Mouse (Mus musculus): ENCODE data around the gene Nr2e1.

The Nr2e1 gene

DNA sequence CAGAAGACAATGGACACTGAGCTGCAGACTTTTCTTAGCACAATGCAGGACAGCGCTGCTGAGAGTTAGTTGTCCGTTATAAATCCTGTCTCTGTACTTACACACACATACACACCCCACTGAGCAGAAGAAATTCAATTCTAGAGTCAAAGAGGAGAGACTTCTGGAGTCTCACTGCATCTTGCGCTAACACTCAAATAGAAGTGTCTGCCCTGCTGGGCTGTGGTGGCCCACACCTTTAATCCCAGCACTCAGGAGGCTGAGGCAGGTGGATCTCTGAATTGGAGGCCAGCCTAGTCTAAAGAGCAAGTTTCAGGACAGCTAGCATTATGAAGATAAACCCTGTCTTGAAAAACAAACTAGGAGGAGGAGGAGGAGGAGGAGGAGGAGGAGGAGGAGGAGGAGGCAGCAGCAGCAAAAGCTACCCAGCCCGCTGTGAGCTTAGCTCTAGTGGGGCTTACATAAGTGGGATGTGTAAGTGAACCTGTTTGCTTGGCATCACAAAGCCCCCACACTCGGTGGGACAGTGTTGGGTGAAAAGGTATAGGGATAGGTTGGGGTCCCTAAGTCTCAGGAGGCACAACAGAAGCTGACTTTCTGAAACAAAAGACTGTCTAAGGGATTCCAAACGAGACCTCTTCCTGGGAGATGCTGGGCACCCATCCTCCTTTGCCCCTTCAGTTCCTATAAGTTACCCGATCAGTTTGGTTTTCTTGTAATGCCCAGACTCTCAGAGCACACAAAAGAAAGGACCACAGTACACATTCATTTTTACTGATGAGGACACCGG is 4.7 kb upstream of the Nr2e1 start:
- no peak for DNase-seq

DNA sequence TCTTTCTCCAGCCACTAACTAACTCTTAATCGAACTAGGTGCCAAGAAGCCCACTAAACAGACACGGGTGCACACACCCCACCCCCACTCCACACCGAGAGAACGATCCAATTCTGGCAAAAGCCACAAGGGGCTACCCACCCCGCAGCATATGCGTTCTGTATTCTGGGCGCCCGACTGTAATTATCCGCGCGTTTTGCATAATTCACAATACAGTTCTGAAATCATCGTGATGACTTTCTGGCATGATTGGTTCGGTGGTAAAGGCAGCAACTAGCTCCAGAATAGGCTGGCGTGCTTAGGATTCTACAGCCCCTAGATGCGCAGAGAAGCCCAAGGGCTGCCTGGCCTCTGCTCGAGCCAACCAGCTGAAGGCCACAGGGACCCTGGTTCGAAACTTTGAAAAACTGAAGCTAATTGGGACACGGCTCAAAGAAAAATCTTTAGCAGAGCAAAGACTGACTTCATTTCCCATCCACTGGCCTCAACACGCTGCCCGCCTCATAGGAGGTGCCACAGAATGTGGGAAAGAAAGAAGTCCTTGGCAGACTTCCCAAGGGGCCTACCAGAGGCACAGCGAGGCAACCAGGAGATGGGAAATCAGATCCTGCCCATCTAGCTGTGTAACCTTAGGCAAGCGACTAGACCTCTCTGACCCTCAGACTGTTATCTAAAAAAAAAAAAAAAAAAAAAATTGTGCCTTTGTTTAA is 2.3 kb upstream of the Nr2e1 start:
- no peak for DNase-seq

DNA sequence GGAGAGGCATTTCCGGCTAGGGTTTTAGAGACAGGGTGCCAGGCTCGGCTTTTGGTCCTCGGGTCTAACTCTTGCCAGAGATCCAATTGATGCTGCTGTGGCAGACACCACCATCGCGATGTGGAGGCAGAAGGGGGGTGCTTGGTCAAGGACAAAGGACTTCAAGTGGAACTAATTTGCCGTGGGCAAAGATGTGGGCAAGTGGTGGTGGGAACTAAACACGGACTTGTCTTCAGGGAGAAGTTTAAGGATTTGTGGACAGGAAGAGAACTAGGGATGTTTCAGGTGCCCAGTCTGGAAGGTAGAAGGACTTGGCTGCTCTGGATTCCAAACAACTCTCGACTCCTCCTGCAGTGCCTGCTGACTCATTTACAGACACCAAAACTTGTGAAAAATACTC is 1.7 kb upstream of the Nr2e1 start:
- DNase-seq: no peak

DNA sequence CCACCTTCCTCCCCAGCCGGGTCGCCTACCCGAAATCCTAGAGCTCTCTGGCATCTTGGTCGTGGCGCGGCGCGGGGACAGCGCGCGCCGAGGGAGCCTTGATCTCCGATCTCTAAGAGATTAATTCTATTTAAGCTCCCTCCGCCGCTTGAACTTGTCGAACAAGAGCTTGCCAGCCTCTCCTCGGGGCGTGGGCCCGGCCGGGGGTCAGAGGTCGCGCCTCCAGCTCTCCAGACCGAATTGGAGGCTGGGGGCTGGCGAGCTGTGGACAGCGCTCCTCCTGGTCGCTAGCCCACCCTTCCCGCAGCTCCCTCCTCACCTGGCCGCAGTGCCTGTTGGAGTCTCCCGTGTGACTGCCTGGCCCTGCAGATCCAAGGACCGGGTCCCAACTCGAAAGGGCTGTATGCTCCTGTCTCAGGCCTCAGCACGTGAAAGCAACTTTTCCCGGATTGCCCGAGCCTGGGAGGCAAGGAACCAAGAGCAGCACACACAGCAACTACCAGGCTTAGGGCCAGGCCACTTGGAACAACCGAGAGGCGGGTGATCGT is 1.1 kb upstream of the Nr2e1 start:
- DNase-seq: no peak

DNA sequence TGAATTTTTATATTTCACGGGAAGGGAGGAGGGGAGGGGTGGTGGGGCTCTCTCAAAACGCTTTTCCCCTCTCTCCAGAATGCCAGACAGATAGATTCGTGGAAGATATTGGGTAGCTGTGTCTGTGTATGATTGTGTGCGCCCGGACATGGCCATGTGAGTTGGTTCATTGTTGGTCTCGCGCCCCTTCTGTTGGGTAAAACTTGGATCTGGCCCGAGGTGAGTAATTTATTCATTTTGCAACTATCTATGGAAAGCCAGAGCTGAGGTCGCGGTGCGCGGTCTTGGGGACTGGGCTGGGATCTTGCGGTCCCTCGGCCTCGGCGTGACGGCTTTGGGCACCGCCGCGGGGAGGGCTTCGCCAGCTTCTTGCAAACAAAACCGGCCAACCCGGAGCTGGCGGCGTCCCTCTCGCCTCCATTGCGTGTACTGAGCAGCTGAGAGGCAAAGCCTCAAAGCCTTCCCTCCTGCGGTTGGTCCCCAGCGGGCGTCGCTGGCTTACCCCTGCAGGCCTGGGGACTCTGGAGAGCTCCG is 537 bp upstream of the Nr2e1 start:
- DNase-seq: no peak

DNA sequence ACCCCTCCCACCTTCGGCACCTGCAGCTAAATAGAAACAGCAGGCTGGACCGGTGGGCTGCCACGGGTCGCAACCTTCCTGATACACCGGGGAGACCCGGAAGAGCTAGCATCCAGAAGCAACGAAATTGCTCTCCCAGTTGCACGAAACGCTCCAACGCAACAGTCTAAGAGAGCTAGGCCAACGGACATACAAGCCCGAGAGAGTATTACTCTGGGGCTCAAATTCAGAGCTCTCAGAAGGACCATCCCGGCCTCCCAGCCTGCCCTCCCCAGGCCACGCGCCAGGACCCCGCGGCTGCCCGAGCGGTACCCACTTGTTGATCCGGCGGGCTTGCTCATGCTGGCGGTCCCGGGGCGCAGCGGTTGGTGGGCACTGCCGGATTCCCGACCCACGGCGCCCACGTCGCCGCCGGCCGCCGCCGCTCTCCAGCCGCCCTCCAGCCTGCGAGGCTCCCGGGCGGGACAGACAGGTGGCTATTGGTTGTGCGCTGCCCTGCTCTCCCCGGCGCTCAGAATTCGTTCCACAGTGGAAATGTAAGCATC is 794 bp downstream of the Nr2e1 start:
- no peak for DNase-seq

DNA sequence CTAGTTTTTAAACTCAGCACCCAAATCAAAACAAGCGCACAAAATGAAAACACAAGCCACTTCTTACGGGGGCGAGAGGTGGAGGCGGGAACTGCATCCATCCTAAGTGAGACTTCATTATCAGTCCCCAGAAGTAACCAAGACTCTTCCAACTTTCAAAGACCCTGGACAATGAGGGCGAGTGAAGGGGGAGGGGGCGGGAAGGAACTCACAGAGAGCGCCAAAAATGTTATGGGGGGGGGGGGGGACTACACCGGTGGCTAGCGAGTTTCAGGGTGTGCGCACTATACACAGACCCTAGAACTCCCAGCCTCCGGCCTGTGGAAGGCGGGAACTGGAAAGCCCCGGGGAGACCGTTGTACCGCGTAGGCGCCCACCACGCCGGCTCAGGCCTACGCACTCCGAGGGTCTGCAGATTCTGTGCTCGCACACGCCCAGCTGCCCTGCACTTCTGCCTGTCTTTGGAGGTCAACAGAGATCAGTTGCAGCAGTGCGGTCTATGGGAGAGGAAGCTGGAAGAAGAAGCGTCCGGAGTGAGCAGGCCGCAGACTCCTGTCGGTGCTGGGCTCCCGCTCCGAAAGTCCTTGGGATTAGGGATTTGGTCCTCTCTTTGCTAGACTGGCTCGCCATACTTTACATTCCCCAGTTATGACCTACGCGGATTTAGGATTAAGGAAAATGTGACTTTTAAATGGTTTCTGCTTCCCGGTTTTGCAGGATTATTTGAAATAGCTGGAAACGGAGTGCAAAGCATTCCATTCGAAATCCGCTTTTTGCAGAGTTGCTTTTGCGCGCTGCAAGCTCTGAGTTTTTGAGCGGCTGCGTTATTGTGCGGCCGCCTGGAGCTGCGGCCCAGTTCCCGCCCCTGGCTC is 1.5 kb downstream of the Nr2e1 start:
- no peak for DNase-seq

DNA sequence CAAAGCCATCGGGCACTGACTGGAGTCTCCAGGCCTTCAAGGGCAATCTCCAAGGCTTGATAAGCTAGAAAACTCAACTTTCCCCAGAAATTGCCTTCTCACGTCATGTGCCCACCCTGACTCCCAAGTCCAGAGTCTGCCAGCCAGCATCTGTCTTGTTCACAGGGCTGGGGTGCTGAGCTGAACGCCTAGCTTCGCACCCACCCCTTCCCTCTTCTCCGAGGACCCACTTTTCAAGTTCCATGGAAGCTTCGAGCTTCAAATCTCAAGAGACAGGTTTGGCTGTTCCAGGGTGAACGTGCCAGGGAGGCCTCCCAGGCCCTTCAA is 2.5 kb downstream of the Nr2e1 start:
- DNase-seq: no peak

DNA sequence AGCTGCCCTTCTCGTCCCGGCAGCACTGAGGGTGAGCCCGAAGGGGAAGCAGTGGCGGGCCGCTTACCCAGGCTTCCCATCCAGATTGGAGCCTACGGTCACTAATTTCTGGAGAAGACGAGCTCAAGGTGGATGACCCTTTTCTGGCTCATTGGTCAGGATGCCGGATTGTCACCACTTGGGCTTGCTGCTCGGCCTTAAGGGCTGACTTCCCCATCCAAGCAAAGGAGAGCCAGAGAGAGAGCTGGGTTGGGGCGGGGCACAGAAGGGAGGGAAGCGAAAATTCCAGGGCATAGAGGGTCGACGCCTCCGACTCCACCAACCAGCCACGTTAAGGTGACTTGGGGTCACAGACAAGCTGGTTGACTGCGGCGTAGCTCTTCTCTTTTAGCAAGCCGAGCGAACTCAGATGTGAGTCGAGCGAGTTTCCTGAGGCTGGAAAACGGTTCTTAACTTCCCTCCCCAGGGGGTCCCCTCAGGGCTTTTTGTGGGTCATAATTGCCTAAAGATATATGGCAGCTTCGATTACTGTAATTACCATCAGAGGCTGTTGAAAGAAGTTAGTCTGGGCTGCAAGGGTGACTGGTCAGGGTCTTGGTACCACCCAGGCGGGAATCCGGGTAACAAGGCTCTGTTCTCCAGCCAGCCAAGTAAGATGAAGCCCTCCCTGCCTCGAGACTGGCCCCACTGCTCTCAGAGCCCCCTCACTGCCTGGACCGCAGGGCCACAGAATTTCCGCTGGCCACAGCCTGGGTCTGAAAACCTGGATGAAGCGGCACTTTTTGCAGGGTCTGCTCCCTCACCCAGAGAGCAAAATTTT is 3.1 kb downstream of the Nr2e1 start:
- DNase-seq: no peak

DNA sequence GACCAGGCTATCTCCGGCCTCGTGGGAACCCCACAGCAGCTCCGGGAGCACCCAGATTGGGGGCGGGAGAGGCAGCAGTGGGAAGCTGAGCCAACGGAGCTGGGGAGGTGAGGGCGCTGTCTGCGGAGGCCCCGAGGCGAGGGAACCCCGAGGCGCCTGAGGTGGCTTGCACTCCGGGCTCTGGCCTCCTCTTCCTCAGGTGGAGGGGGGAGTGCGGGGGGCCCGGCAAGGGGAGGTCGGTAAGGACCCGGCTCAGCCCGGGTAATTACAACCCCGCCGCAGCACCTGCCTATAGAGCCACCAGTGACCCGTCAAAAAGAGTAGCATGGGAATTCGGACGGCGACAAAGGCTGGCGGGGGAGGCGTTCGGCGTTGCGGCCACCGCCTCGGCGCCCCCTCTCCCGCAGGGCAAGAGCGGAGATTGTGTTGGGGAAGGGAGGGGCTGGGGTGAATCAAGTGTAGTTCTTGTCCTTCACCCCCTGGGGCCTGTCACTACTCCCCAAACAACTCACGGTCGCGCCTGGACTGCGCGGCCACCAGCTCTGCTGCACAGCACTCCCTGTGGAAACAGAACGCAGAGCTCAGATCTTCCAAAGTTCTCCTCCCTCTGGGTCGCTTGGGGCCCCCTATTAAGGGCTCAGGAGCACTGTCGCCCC is 3.8 kb downstream of the Nr2e1 start:
- no peak for DNase-seq

DNA sequence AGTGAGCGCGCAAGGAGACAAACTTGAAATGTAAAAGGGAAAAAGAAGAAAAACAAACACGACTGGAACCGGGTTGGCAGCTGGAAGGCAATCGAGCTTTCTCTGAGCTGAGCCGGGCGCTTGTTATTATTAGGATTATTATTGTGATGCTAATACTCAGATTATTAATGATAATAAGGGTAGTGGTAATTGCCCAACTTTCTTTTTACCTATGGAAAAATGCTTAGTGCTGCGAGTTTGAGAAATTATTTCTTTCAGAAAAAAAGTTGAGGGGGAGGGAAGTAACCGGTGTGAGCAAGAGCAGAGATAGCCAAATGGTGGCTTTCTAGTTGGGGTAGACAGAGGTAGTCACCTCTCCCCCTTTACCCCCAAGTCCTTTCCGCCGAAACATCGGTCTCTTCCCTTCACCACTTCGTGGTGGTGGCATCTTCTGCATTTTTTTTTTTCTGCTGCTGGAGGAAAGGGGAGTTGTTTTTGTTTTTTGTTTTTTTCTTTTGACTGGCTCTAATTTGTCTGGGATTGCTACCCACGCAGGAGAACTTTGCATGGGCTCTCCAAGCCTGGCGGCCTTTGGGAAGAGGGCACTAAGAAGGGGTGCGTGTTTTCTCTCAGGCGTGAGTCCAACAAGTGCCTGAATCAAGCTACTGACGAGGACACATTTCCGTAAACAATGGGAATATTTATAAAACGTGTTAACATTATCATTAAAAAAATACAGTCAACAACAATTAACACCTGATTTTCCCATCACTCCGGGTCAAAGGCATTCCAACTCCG is 4.5 kb downstream of the Nr2e1 start:
- no peak for DNase-seq

DNA sequence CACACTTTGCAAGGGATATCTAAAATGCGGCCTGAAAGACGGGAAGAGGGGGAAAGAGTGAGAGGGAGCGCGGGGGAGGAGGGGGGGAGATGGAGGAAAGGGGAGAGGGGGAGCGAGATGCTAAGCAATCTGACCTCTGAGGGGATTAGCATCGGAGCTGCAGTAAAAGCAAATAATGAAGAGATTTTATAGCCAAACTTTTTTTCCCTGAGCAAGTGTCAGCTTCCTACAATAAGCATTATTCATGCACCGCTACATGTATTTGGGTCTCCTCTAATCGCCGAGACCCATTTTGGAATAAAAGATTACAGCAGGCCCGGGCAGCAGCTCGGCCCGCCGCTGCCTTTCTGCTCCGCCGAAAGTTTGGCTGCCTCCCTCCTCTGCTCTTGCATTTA is 5.2 kb downstream of the Nr2e1 start:
- DNase-seq: no peak

DNA sequence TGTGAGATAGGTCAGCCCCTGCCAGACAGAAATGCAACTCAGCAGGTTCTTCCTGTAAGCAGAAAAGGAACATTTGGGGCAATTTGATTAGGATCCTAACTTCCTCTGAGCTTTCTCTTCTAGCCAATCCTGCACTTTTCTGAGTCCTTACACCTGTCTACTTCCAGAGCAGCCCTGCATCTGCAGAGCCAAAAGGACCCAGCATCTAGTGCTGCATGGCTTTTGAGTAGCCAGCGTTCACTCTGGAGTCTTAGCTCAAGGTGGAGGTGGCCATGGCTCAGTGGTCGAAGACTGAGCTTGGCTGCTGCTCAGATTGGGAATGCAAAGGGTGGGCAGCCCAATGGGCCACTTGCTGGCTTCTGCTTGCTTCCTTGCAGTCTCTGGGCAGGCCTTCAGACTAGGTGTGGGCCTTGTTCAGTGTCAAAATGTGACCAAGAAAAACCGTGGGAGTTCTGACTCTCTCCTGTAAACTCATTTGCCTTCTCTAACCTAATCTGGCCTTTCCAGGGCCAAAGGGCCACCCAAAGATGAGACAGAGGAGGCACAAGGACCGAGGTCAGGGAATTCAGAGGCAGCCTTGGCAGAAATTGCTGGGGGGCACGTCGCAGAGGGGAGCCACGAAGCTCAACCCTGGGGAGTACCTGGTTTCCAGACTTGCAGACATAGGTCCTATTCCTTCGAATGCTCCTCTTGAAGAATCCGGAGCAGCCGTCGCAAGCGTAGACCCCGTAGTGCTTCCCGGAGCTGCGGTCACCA is 5.7 kb downstream of the Nr2e1 start:
- no peak for DNase-seq

DNA sequence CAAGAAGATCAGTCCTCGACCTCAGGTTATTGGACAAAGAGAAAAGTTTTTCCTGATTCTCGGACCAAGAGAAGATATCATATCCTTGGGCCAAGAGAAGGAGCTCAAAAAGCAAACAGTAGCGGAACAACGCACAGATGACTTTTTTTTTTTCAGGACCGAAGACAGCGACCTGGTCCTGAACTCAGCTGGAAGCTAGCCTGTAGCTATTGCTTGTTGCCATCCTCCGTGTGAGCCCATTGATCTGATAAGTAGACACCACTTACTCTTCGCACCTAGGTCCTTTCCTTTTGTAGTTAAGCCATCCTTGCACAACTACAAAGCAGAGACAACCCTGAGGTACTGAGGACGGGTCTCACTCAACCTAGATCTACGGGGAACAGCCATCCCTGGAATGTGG is 8.8 kb downstream of the Nr2e1 start:
- no peak for DNase-seq

DNA sequence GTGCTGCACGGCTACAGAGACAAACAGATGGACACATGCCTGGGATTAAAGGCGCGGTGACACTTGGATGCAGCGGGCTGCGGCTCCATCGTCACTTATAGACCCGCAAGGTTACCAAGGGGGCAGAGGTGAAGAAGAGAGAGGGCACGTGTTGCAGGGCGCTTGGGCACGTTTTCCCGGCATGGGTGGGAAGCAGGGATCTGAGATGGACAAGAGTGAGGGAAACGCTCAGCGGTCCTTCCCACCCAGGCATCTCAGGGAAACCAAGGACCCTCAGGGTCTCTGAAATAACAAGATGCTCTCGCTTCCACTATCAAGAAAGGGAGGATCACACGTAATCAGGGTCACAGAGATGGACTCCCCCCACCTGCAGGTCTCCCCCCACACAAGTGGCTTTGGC is 10.5 kb downstream of the Nr2e1 start:
- no peak for DNase-seq

DNA sequence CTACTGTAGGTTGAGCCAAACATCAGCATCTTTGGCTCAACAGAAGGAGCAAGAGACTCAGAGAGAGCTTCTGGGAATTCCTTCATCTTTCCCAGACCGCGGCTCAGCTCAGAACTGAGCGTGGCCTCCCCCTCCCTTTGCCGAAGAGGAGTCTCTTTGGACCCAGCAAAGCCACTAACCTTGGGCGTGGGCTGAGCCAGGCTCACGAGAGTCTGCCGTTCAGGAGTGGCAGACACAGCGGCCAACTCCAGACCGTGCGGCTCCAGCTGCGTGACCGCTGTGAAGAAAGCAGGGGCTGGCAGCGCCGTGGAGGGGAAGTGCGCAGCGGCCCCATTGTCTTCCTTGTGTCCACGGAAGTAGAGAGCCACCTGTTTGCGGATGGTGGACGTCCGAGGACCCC is 10.9 kb downstream of the Nr2e1 start:
- no peak for DNase-seq

DNA sequence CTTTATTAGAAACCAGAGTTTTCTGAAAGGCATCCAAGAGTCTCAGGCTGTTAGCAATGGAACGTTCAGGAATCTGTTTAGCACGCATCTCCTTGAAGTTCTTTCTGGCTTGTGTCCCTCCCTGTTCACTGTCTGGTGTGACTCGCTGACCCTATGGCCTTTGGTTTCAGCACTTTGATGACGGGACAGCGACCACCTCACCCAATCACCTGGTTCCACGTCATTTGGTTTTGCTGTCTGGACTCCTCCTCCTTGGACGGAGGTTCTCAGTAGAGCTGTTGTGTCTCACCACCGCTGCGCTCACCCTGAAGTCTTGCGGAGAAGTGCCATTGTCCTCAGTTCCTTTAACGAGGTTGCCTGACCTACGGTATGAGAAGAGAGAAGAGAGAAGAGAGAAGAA is 21.2 kb downstream of the Nr2e1 start:
- no peak for DNase-seq

DNA sequence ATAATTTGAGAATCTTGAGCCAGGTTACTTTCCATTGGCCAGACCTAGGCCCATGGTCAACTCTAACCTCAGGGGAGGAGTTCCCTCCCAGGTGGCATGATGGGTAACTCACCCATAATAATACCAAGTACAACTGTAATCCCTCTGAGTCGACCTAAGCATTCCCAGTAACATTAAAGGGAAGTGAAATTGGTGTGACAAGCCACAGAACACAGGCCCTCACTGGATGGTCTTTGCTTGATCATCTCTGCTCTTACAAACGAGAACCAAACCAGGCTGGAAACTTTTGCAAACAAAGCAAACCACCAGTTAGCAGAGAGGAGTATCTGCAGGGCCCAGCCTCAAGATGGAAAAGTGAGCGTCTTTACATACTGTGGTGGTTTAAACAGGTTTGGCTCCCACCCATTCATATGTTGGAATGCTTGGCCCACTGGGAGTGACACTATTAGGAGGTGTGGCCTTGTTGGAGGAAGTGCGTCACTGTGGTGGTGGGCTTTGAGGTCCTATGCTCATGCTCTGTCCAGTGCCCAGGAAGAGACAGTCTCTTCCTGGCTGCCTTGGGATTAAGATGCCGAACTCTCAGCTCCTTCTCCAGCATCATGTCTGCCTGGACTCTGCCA is 23.7 kb downstream of the Nr2e1 start:
- DNase-seq: no peak

DNA sequence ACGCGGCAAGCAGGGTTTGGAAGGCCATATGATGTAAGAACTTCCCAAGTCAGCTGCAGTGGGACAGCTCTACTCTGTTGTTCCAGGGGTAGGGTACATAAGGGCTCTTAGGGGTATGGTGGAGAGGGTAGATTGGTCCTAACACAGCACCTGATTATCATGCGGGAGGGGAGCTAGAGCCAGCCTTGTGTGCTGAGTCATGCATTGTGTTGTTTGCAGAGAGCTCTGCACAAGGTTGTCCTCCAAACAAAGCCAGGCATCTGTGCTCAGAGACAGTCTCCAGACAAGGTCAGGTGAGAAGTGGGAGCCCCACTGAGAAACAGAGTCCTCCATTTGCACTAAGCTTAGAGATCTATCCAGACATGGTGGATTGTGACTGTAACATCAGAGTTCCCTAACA is 36.9 kb downstream of the Nr2e1 start:
- DNase-seq: no peak
